Mouse (Mus musculus): Measurements from ENCODE around the gene Hist1h2an. TPM values are rescaled to one million over a fixed set of nuclear protein-coding genes. Genes with fewer than 3 reads are reported as not detected.
"Not testable (repeated sequence)": the region's sequence is repeated elsewhere in the genome, so short reads cannot be mapped to it uniquely, and the experiment has no call there.

Hist1h2an gene
- polyA plus RNA-seq (2015; fragmentation: Nextera tagmentation; extraction: Ambion mirVana) = 4.6 TPM in 1 of 2 replicates, not detected in the other

- peak within 1 kb of the TSS; percentile 25; the same call in 1 of the 2 replicates for H3K4me3 ChIP-seq (replicated peaks; ENCODE audit: low read depth, low read length)
- under 1% methylated on average over 32 of the region's 63 CpGs for WGBS
- H3K27me3 ChIP-seq (ENCODE audit: insufficient read depth, low read length); H3K36me3 ChIP-seq (ENCODE audit: insufficient read depth, low read length); H3K4me1 ChIP-seq (replicated peaks; ENCODE audit: insufficient read depth, low read length); H3K9me3 ChIP-seq (replicated peaks; ENCODE audit: low read length): not testable (repeated sequence)
- H3K27ac ChIP-seq = peak within 1 kb of the TSS; percentile 80
- peak within 1 kb of the TSS; percentile 49 for H3K4me2 ChIP-seq (ENCODE audit: low read length)
- DNase-seq (ENCODE audit: low spot score) (peak; percentile 98), ATAC-seq (replicated peaks; ENCODE audit: low FRiP score, low read depth) (peak; percentile 92)
- peak within 1 kb of the TSS; percentile 44; the same call in 1 of the 2 replicates for H3K9ac ChIP-seq (ENCODE audit: low read depth, low read length)
These were observed at the start of gene Hist1h2an, which contains the start of gene Hist1h2bp for GRCm38 (mm10) chr13:21786899-21787629. TSS of gene Hist1h2an (minus strand) at chr13:21787218. TSS of gene Hist1h2bp (plus strand) at chr13:21787461.

DNA sequence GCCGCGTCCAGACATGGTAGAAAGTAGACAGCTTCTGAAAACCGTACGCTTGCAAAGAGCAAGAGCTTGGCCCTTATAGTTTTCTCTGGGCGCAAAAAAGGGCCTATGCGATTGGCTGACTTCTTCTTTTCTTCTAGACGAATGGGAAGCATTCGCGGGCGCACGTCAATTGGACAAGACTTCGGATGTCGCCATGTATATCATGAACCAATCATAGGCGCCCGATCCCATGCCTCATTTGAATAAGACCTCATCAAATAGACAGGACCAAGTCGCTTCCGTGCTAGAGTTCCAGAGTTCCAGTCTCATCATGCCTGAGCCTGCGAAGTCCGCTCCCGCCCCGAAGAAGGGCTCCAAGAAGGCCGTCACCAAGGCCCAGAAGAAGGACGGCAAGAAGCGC is 46.4 kb upstream of the Hist1h2an start, which contains the start of the genes Hist1h2ap and Hist1h2br:
TSS of gene Hist1h2ap (minus strand) at position 47 of the 400 bp plus-strand sequence.
TSS of gene Hist1h2br (plus strand) at position 283 of the 400 bp plus-strand sequence.
- H3K4me1 ChIP-seq (replicated peaks; ENCODE audit: insufficient read depth, low read length); H3K9me3 ChIP-seq (replicated peaks; ENCODE audit: low read length); DNase-seq (ENCODE audit: low spot score); H3K36me3 ChIP-seq (ENCODE audit: insufficient read depth, low read length); H3K27me3 ChIP-seq (ENCODE audit: insufficient read depth, low read length); H3K9ac ChIP-seq (ENCODE audit: low read depth, low read length); H3K4me2 ChIP-seq (ENCODE audit: low read length); H3K4me3 ChIP-seq (replicated peaks; ENCODE audit: low read depth, low read length); H3K27ac ChIP-seq: not testable (repeated sequence)
- no CpG with 5 or more reads among the region's 24 CpGs for WGBS
- ATAC-seq (replicated peaks; ENCODE audit: low FRiP score, low read depth) = peak; percentile 93

- H3K9ac ChIP-seq (ENCODE audit: low read depth, low read length); DNase-seq (ENCODE audit: low spot score); H3K9me3 ChIP-seq (replicated peaks; ENCODE audit: low read length); H3K4me3 ChIP-seq (replicated peaks; ENCODE audit: low read depth, low read length); H3K27ac ChIP-seq; H3K27me3 ChIP-seq (ENCODE audit: insufficient read depth, low read length); H3K4me1 ChIP-seq (replicated peaks; ENCODE audit: insufficient read depth, low read length); H3K36me3 ChIP-seq (ENCODE audit: insufficient read depth, low read length): not testable (repeated sequence)
- H3K4me2 ChIP-seq (ENCODE audit: low read length) = 0 out of 2 replicates have a peak within 1 kb of the TSS, but pooled peaks have one; percentile 30
- WGBS = 0% methylated on average over 17 of the region's 58 CpGs
- peak; percentile 84 for ATAC-seq (replicated peaks; ENCODE audit: low FRiP score, low read depth)
These were observed 44.7 kb upstream of the Hist1h2an start, which contains the start of gene Hist1h4n for GRCm38 (mm10) chr13:21831418-21832394. TSS of gene Hist1h4n (minus strand) at chr13:21832196.

DNA sequence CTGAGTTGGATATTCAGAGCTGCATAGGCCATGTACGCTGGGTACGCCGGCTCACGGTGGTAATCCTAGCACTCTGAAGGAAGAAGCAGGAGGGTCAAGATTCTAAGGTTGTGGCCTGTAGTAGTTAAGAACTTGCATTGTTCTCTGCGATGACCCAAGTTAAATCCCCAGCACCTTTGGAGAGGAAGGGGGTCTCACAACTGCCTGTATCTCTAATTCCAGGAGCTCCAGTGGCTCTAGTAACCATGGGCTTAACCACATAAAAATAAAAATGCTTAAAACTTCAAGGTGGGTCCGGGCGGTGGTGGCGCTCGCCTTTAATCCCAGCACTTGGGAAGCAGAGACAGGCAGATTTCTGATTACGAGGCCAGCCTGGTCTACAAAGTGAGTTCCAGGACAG is 43.3 kb upstream of the Hist1h2an start:
- Histone ChIP-seq H3K27ac (no peak overlapping the region), H3K9ac (ENCODE audit: low read depth, low read length) (no peak overlapping the region), H3K4me2 (ENCODE audit: low read length) (no peak overlapping the region), H3K27me3 (ENCODE audit: insufficient read depth, low read length) (no peaks in the 10 kb centered on the region), H3K4me1 (replicated peaks; ENCODE audit: insufficient read depth, low read length) (no peaks in the 10 kb centered on the region), H3K4me3 (replicated peaks; ENCODE audit: low read depth, low read length) (no peak overlapping the region), H3K36me3 (ENCODE audit: insufficient read depth, low read length) (no peaks in the 10 kb centered on the region), H3K9me3 (replicated peaks; ENCODE audit: low read length) (no peaks in the 10 kb centered on the region)
- WGBS = 91% methylated on average over 10 of the region's 10 CpGs
- no peak for DNase-seq (ENCODE audit: low spot score)
- no peak for TF ChIP-seq CTCF (IDR thresholded peaks at IDR 0.05; ENCODE audit: low read depth)
- ATAC-seq (replicated peaks; ENCODE audit: low FRiP score, low read depth) = no peak

DNA sequence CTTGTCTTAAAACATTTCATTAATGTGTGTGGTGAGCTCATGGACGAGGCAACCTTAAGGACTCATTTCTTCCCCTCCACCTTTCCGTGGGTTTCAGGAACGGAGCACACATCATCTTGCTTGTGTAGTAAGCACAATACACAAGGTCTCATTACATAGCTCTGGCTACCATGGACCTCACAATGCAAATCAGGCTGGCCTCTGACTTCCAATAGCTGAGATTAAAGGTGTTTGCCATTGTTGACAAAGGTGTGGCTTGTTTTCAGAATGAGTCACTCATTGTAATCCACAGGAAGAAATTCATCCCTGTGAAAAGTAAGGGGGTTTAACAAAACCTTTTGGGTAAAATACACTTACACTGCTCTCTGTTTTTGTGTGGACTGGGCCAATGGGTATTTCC is 41.5 kb upstream of the Hist1h2an start:
- TF ChIP-seq CTCF (IDR thresholded peaks at IDR 0.05; ENCODE audit: low read depth) = no peak
- ATAC-seq (replicated peaks; ENCODE audit: low FRiP score, low read depth) = no peak
- no peak for DNase-seq (ENCODE audit: low spot score)
- no peaks in the 10 kb centered on the region for H3K27me3 ChIP-seq (ENCODE audit: insufficient read depth, low read length)
- 90% methylated on average over 3 of the region's 3 CpGs for WGBS
- H3K4me1 ChIP-seq (replicated peaks; ENCODE audit: insufficient read depth, low read length) = no peaks in the 10 kb centered on the region
- no peaks in the 10 kb centered on the region for H3K9me3 ChIP-seq (replicated peaks; ENCODE audit: low read length)
- no peak overlapping the region for H3K27ac ChIP-seq
- no peaks in the 10 kb centered on the region for H3K36me3 ChIP-seq (ENCODE audit: insufficient read depth, low read length)
- H3K4me3 ChIP-seq (replicated peaks; ENCODE audit: low read depth, low read length) = no peak overlapping the region
- H3K9ac ChIP-seq (ENCODE audit: low read depth, low read length) = no peak overlapping the region
- H3K4me2 ChIP-seq (ENCODE audit: low read length) = no peak overlapping the region

- H3K27me3 ChIP-seq (ENCODE audit: insufficient read depth, low read length) = not testable (repeated sequence)
These were observed 33.3 kb upstream of the Hist1h2an start for GRCm38 (mm10) chr13:21820082-21820890.

GRCm38 (mm10) chr13:21812092-21812491 is 25.1 kb upstream of the Hist1h2an start:
- not testable (repeated sequence) for H3K4me2 ChIP-seq (ENCODE audit: low read length); H3K9ac ChIP-seq (ENCODE audit: low read depth, low read length); H3K27ac ChIP-seq; H3K27me3 ChIP-seq (ENCODE audit: insufficient read depth, low read length); H3K4me3 ChIP-seq (replicated peaks; ENCODE audit: low read depth, low read length); DNase-seq (ENCODE audit: low spot score); H3K4me1 ChIP-seq (replicated peaks; ENCODE audit: insufficient read depth, low read length); H3K9me3 ChIP-seq (replicated peaks; ENCODE audit: low read length); H3K36me3 ChIP-seq (ENCODE audit: insufficient read depth, low read length)
- 0% methylated on average over 11 of the region's 14 CpGs for WGBS
- ATAC-seq (replicated peaks; ENCODE audit: low FRiP score, low read depth) = peak; percentile 34

More at GRCm38 (mm10) chr13:21820082-21820890, 33.3 kb upstream of the Hist1h2an start:
- H3K9ac ChIP-seq (ENCODE audit: low read depth, low read length); H3K9me3 ChIP-seq (replicated peaks; ENCODE audit: low read length); H3K4me3 ChIP-seq (replicated peaks; ENCODE audit: low read depth, low read length); H3K27ac ChIP-seq; ATAC-seq (replicated peaks; ENCODE audit: low FRiP score, low read depth); DNase-seq (ENCODE audit: low spot score); H3K4me2 ChIP-seq (ENCODE audit: low read length); H3K36me3 ChIP-seq (ENCODE audit: insufficient read depth, low read length); H3K4me1 ChIP-seq (replicated peaks; ENCODE audit: insufficient read depth, low read length): not testable (repeated sequence)
- 57% methylated on average over 4 of the region's 16 CpGs for WGBS

GRCm38 (mm10) chr13:21811539-21811938 is 24.5 kb upstream of the Hist1h2an start, which contains the start of gene Hist1h4m:
TSS of gene Hist1h4m (plus strand) at chr13:21811746.
- H3K9ac ChIP-seq (ENCODE audit: low read depth, low read length); H3K27ac ChIP-seq: not testable (repeated sequence)

More at GRCm38 (mm10) chr13:21811539-21811938, 24.5 kb upstream of the Hist1h2an start, which contains the start of gene Hist1h4m:
- ATAC-seq (replicated peaks; ENCODE audit: low FRiP score, low read depth) = peak; percentile 66
- H3K4me1 ChIP-seq (replicated peaks; ENCODE audit: insufficient read depth, low read length); H3K9me3 ChIP-seq (replicated peaks; ENCODE audit: low read length); H3K36me3 ChIP-seq (ENCODE audit: insufficient read depth, low read length); H3K4me2 ChIP-seq (ENCODE audit: low read length); DNase-seq (ENCODE audit: low spot score); H3K27me3 ChIP-seq (ENCODE audit: insufficient read depth, low read length); H3K4me3 ChIP-seq (replicated peaks; ENCODE audit: low read depth, low read length): not testable (repeated sequence)
- no CpG with 5 or more reads among the region's 24 CpGs for WGBS

Measured in kidney, postnatal 0 days (tissue).